Mouse (Mus musculus) stomach, postnatal 0 days (tissue): ENCODE measurements around the gene Coa5.

Experiments used
- CTCF ChIP-seq: IDR thresholded peaks from 2 replicates; pipeline ENCODE4 v1.5.1; 2016; ENCODE audit warnings: antibody characterized with exemption, low read depth, mild to moderate bottlenecking, moderate library complexity
- EP300 ChIP-seq: optimal IDR thresholded peaks from 2 replicates; pipeline ENCODE3; 2016; ENCODE audit warnings: antibody characterized with exemption

GRCm38 (mm10) chr1:37415394-37415793 is 14.5 kb downstream of the Coa5 start:
- TF ChIP-seq CTCF (no peak), EP300 (no peak)
